Mouse (Mus musculus) embryonic facial prominence, embryonic 10.5 days (tissue): ENCODE measurements around the gene Scamp2. TPM values are rescaled to one million over a fixed set of nuclear protein-coding genes. Genes with fewer than 3 reads are reported as not detected.

Experiments
- DNase-seq: peaks from one replicate; pipeline ENCODE4 v3.0.0-alpha.2; 2017; ENCODE audit warnings: low spot score
- H3K27ac ChIP-seq: fragments of 300-500 bp; sonication (generic); replicated peaks from 2 replicates; pipeline ENCODE4 v1.5.1; 2016; ENCODE audit warnings: mild to moderate bottlenecking
- H3K27me3 ChIP-seq: fragments of 300-500 bp; sonication (generic); replicated peaks from 2 replicates; pipeline ENCODE4 v1.6.1; 2016; ENCODE audit warnings: low read depth, mild to moderate bottlenecking; ENCODE audit not compliant: poor library complexity, severe bottlenecking
- H3K36me3 ChIP-seq: fragments of 300-500 bp; sonication (generic); replicated peaks from 2 replicates; pipeline ENCODE4 v1.6.1; 2016; ENCODE audit warnings: mild to moderate bottlenecking, moderate library complexity
- H3K4me1 ChIP-seq: fragments of 300-500 bp; sonication (generic); 2 replicates; pipeline ENCODE4 v1.6.1; 2016
- H3K4me3 ChIP-seq: fragments of 300-500 bp; sonication (generic); 2 replicates; pipeline ENCODE4 v1.5.1; 2016; ENCODE audit warnings: mild to moderate bottlenecking, moderate library complexity
- H3K9me3 ChIP-seq: fragments of 300-500 bp; sonication (generic); 2 replicates; pipeline ENCODE4 v1.6.1; 2016; ENCODE audit warnings: mild to moderate bottlenecking
- WGBS: fragments of 180-500 bp; shearing (Covaris S2); methylation state at CpG from one replicate; pipeline ENCODE4 v1.1.7; 2016; 5-methylcytosine and 5-hydroxymethylcytosine counted together
- polyA plus RNA-seq: library from polyadenylated mRNA; unstranded; fragments of >200 nt; fragmentation: Nextera tagmentation; extraction: Ambion mirVana; gene quantifications from 2 replicates; pipeline ENCODE4 v1.2.1, GENCODE M21; 2016

Gene Scamp2
- polyA plus RNA-seq, 1 experiment from 2014 or later: 44.1 TPM

GRCm38 (mm10) chr9:57537044-57537727 is 23.6 kb upstream of the Scamp2 start, which contains the start of gene Fam219b:
Gene Fam219b, plus strand, starts transcription at chr9:57537528.
- H3K27ac ChIP-seq: peak within 1 kb of the TSS; percentile 94
- peaks cover 22% of the 10 kb centered on the region for H3K4me1 ChIP-seq
- H3K36me3 ChIP-seq: peaks cover 60% of the 10 kb centered on the region
- no peaks in the 10 kb centered on the region for H3K9me3 ChIP-seq
- DNase-seq: peak; percentile 92
- 3% methylated on average over 45 of the region's 45 CpGs for WGBS
- peak within 1 kb of the TSS; percentile 90 for H3K4me3 ChIP-seq
- no peaks in the 10 kb centered on the region for H3K27me3 ChIP-seq

GRCm38 (mm10) chr9:57537728-57538181 is 23.0 kb upstream of the Scamp2 start:
- no peaks in the 10 kb centered on the region for H3K9me3 ChIP-seq
- peaks cover 22% of the 10 kb centered on the region for H3K4me1 ChIP-seq
- no peak for DNase-seq
- H3K27me3 ChIP-seq: no peaks in the 10 kb centered on the region
- WGBS: under 1% methylated on average over 24 of the region's 24 CpGs
- H3K27ac ChIP-seq: peak overlapping the region; percentile 94
- peak overlapping the region; percentile 90 for H3K4me3 ChIP-seq
- peaks cover 60% of the 10 kb centered on the region for H3K36me3 ChIP-seq

GRCm38 (mm10) chr9:57539550-57539949 is 21.2 kb upstream of the Scamp2 start:
- peaks cover 22% of the 10 kb centered on the region for H3K4me1 ChIP-seq

GRCm38 (mm10) chr9:57541312-57541711 is 19.4 kb upstream of the Scamp2 start:
- Histone ChIP-seq H3K4me1 (peaks cover 22% of the 10 kb centered on the region), H3K27ac (no peak overlapping the region), H3K27me3 (no peaks in the 10 kb centered on the region), H3K4me3 (no peak overlapping the region), H3K9me3 (no peaks in the 10 kb centered on the region), H3K36me3 (peaks cover 75% of the 10 kb centered on the region)
- 28% methylated on average over 1 of the region's 1 CpGs for WGBS
- peak; percentile 39 for DNase-seq

More at GRCm38 (mm10) chr9:57539550-57539949, 21.2 kb upstream of the Scamp2 start:
- 84% methylated on average over 2 of the region's 2 CpGs for WGBS
- Histone ChIP-seq H3K27me3 (no peaks in the 10 kb centered on the region), H3K27ac (no peak overlapping the region), H3K36me3 (peaks cover 61% of the 10 kb centered on the region), H3K9me3 (no peaks in the 10 kb centered on the region), H3K4me3 (no peak overlapping the region)
- no peak for DNase-seq

- Histone ChIP-seq H3K36me3 (peaks cover 97% of the 10 kb centered on the region), H3K27me3 (no peaks in the 10 kb centered on the region), H3K9me3 (no peaks in the 10 kb centered on the region), H3K4me1 (peaks cover 3% of the 10 kb centered on the region), H3K4me3 (no peak overlapping the region), H3K27ac (no peak overlapping the region)
- DNase-seq: no peak
- 86% methylated on average over 3 of the region's 3 CpGs for WGBS
Observed at GRCm38 (mm10) chr9:57543951-57544350, 16.8 kb upstream of the Scamp2 start.

GRCm38 (mm10) chr9:57547287-57547686 is 13.5 kb upstream of the Scamp2 start:
- H3K9me3 ChIP-seq: no peaks in the 10 kb centered on the region
- no peak overlapping the region for H3K4me3 ChIP-seq
- peaks cover 7% of the 10 kb centered on the region for H3K4me1 ChIP-seq
- whole genome bisulfite sequencing: 86% methylated on average over 5 of the region's 5 CpGs
- H3K27ac ChIP-seq: no peak overlapping the region
- H3K36me3 ChIP-seq: peaks cover 85% of the 10 kb centered on the region
- DNase-seq: no peak
- no peaks in the 10 kb centered on the region for H3K27me3 ChIP-seq

- H3K4me1 ChIP-seq: peaks cover 7% of the 10 kb centered on the region
- no peak overlapping the region for H3K4me3 ChIP-seq
- H3K36me3 ChIP-seq: peaks cover 80% of the 10 kb centered on the region
- 92% methylated on average over 11 of the region's 11 CpGs for WGBS
- no peaks in the 10 kb centered on the region for H3K27me3 ChIP-seq
- no peak overlapping the region for H3K27ac ChIP-seq
- no peak for DNase-seq
- H3K9me3 ChIP-seq: no peaks in the 10 kb centered on the region
Observed at GRCm38 (mm10) chr9:57547869-57548268, 12.9 kb upstream of the Scamp2 start.

GRCm38 (mm10) chr9:57549186-57549585 is 11.6 kb upstream of the Scamp2 start:
- Histone ChIP-seq H3K36me3 (peaks cover 66% of the 10 kb centered on the region), H3K4me3 (no peak overlapping the region)

GRCm38 (mm10) chr9:57550126-57550862 is 10.4 kb upstream of the Scamp2 start:
- WGBS: 88% methylated on average over 11 of the region's 11 CpGs
- Histone ChIP-seq H3K36me3 (peaks cover 55% of the 10 kb centered on the region), H3K4me1 (peaks cover 16% of the 10 kb centered on the region), H3K27ac (no peak overlapping the region), H3K9me3 (no peaks in the 10 kb centered on the region), H3K4me3 (no peak overlapping the region), H3K27me3 (no peaks in the 10 kb centered on the region)
- no peak for DNase-seq

More at GRCm38 (mm10) chr9:57549186-57549585, 11.6 kb upstream of the Scamp2 start:
- H3K27me3 ChIP-seq: no peaks in the 10 kb centered on the region
- no peaks in the 10 kb centered on the region for H3K9me3 ChIP-seq
- peaks cover 13% of the 10 kb centered on the region for H3K4me1 ChIP-seq
- WGBS: 95% methylated on average over 4 of the region's 4 CpGs
- no peak for DNase-seq
- no peak overlapping the region for H3K27ac ChIP-seq

GRCm38 (mm10) chr9:57552139-57552887 is 8.4 kb upstream of the Scamp2 start, which contains the start of gene Mpi:
Gene Mpi, minus strand, starts transcription at chr9:57552763.
- peak within 1 kb of the TSS; percentile 85 for H3K4me3 ChIP-seq
- H3K36me3 ChIP-seq: peaks cover 36% of the 10 kb centered on the region
- peak within 1 kb of the TSS; percentile 82 for H3K27ac ChIP-seq
- H3K4me1 ChIP-seq: peaks cover 16% of the 10 kb centered on the region
- 1% methylated on average over 28 of the region's 28 CpGs for WGBS
- H3K27me3 ChIP-seq: no peaks in the 10 kb centered on the region
- peak; percentile 77 for DNase-seq
- no peaks in the 10 kb centered on the region for H3K9me3 ChIP-seq

- DNase-seq: no peak
- Histone ChIP-seq H3K27me3 (no peaks in the 10 kb centered on the region), H3K4me1 (peaks cover 16% of the 10 kb centered on the region), H3K36me3 (peaks cover 28% of the 10 kb centered on the region), H3K27ac (no peak overlapping the region; the same call in 1 of the 2 replicates), H3K9me3 (no peaks in the 10 kb centered on the region), H3K4me3 (no peak overlapping the region; the same call in 1 of the 2 replicates)
- WGBS: 74% methylated on average over 11 of the region's 11 CpGs
Observed at GRCm38 (mm10) chr9:57553119-57553518, 7.6 kb upstream of the Scamp2 start.

- Histone ChIP-seq H3K9me3 (no peaks in the 10 kb centered on the region), H3K27ac (no peak overlapping the region), H3K4me1 (peaks cover 16% of the 10 kb centered on the region), H3K4me3 (no peak overlapping the region), H3K36me3 (peaks cover 11% of the 10 kb centered on the region), H3K27me3 (no peaks in the 10 kb centered on the region)
- 47% methylated on average over 3 of the region's 3 CpGs for WGBS
- no peak for DNase-seq
Observed at GRCm38 (mm10) chr9:57554753-57555152, 6.0 kb upstream of the Scamp2 start.
